Mouse (Mus musculus) heart, postnatal 0 days (tissue): ENCODE measurements at regions not wholly inside any gene's neighbourhood (a gene's known extent, or its start where the extent isn't known, plus 50 kb on each side); places are given as distances from the start of the nearest gene placed in this dataset.

Source experiments
- CTCF ChIP-seq: IDR thresholded peaks from 2 replicates; pipeline ENCODE4 v1.5.1; 2016; ENCODE audit warnings: antibody characterized with exemption, control low read depth, low read depth
- EP300 ChIP-seq: IDR thresholded peaks from 2 replicates; pipeline ENCODE4 v1.6.1; 2016; ENCODE audit warnings: antibody characterized with exemption, low read depth

DNA sequence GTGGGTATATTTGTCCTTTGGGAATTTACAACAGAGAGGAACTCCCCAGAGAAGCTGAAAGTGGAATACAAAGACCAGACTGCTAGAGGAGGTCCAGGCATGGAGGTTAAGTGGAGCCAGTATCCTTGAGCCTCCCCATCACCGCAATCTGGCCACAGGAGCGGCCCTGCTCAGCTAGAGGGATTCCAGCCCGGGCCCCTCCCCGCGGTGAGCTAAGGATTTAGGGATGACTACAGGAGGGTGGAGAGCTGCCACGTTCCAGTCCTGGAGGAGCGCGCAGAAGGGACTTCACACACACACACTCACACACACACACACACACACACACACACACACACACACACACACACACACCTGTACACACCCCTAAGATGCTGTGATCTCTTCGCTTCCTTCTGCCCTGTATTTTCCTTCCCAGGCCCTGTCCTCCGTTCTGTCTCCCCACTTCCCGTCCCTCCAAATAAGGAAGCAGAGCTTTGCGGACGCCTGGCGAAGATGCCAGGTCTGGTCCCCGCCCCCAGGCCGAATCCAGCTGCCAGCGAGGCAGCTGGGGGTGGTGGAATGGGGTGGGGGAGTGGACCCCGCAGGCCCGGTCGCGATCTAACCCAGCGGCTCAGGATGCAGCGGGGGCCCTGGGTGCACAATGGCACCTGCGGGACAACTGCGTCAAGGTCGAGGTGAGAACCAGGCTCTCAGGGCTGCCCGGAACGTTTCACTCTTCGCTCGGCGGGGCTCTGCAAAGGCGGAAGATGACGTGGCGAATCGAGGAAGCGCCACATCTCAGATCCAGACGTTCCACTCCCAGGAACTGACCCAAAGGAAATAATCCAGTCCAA is 105.3 kb upstream of the Mgme1 start:
- TF ChIP-seq EP300, result peak; percentile 64; the same call in 1 of the 2 replicates
- TF ChIP-seq CTCF, result no peak
